Mouse (Mus musculus) hindbrain, embryonic 10.5 days (tissue): ENCODE results near the gene Rgs3. TPM values are rescaled to one million over a fixed set of nuclear protein-coding genes. Genes with fewer than 3 reads are reported as not detected.
"Not testable (repeated sequence)": the region's sequence is repeated elsewhere in the genome, so short reads cannot be mapped to it uniquely, and the experiment has no call there.

Experiments
- DNase-seq: peaks from one replicate; pipeline ENCODE4 v3.0.0-alpha.2; 2017; ENCODE audit warnings: low spot score
- H3K27ac ChIP-seq: fragments of 300-500 bp; sonication (generic); 2 replicates; pipeline ENCODE4 v1.5.1; 2016; ENCODE audit warnings: mild to moderate bottlenecking, moderate library complexity
- H3K27me3 ChIP-seq: fragments of 300-500 bp; sonication (generic); 2 replicates; pipeline ENCODE4 v1.6.1; 2016; ENCODE audit warnings: mild to moderate bottlenecking; ENCODE audit not compliant: poor library complexity, insufficient read depth, severe bottlenecking
- H3K36me3 ChIP-seq: fragments of 300-500 bp; sonication (generic); 2 replicates; pipeline ENCODE4 v1.6.1; 2016; ENCODE audit warnings: mild to moderate bottlenecking, moderate library complexity
- H3K4me1 ChIP-seq: fragments of 300-500 bp; sonication (generic); replicated peaks from 2 replicates; pipeline ENCODE4 v1.6.1; 2016; ENCODE audit warnings: mild to moderate bottlenecking
- H3K4me3 ChIP-seq: fragments of 300-500 bp; sonication (generic); 2 replicates; pipeline ENCODE4 v1.5.1; 2016; ENCODE audit warnings: mild to moderate bottlenecking, moderate library complexity
- H3K9me3 ChIP-seq: fragments of 300-500 bp; sonication (generic); 2 replicates; pipeline ENCODE4 v1.6.1; 2016; ENCODE audit warnings: mild to moderate bottlenecking, moderate library complexity
- WGBS: fragments of 180-500 bp; shearing (Covaris S2); methylation state at CpG from one replicate; pipeline ENCODE4 v1.1.7; 2016; 5-methylcytosine and 5-hydroxymethylcytosine counted together
- polyA plus RNA-seq: library from polyadenylated mRNA; unstranded; fragments of >200 nt; fragmentation: Nextera tagmentation; extraction: Ambion mirVana; gene quantifications from 2 replicates; pipeline ENCODE4 v1.2.1, GENCODE M21; 2016

Gene Rgs3
- polyA plus RNA-seq, 1 experiment from 2014 or later = 48.6 TPM

DNA sequence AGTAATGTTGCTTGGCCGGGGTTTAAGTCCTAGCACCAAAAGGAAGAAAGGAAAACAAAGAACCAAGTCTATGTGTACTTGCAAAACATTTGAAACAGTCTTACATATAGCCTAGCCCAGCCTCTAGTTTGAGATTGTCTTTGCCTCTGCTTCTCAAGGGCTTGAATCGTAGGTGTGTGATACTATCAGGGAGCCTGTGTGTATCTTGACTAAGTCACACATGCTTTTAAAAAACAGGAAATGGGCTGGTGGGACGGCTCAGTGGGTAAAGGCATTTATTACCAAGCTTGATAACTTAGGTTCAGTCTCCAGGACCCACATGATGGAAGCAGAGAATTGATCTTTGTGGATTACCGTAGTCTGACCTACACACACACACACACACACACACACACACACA, 2.4 kb downstream of the Rgs3 start:
- Histone ChIP-seq H3K9me3 (no peaks in the 10 kb centered on the region), H3K27ac (peak overlapping the region; percentile 46; the same call in 1 of the 2 replicates), H3K27me3 (no peaks in the 10 kb centered on the region), H3K4me1 (0 out of 2 replicates have a peak, but pooled peaks cover 5% of the 10 kb centered on the region), H3K36me3 (no peaks in the 10 kb centered on the region), H3K4me3 (no peak overlapping the region)
- no peak for DNase-seq
- WGBS = 85% methylated on average over 4 of the region's 4 CpGs

DNA sequence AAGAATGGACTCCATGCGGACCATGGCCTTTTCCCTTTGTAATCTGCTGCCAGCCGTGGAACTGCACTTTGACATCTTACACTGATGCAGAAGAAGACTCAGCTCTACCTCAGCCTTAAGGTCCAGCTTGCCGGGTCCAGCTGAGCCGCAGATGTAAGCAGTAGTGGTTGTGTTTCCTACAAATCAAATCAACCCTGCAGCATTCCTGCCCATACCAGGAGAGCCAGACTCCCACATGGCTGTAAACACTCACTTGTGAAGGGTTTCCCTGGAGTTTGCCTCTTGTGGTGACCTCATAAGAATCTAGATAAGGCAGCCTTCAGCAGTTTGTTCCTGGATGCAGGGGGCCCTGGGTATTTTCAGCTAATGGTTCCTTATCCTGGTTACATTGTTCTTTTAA, 6.9 kb downstream of the Rgs3 start:
- no peak for DNase-seq
- Histone ChIP-seq H3K27me3 (no peaks in the 10 kb centered on the region), H3K4me1 (peaks cover 7% of the 10 kb centered on the region; the same call in 1 of the 2 replicates), H3K4me3 (no peak overlapping the region), H3K27ac (no peak overlapping the region), H3K36me3 (no peaks in the 10 kb centered on the region), H3K9me3 (no peaks in the 10 kb centered on the region)
- WGBS = 89% methylated on average over 4 of the region's 4 CpGs

DNA sequence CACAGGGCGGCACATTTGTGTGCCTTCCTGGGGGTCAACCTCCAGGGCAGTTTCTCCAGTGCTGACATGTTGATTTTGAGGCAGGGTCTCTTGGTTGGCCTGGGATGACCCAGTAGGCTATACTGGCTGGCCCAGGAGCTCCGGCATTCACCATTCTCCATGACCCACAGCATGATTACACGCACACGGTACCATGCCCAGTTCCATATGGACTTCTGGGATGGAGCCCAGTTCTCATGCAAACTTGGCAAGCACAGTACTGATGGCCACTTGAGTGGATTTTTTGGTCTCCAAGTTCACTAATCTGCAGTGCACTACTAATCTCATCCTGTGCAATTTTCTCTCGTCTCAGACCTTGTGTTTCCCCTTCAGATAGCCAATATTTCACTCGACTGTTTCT, 8.0 kb downstream of the Rgs3 start:
- Histone ChIP-seq H3K27ac (no peak overlapping the region), H3K4me1 (peaks cover 4% of the 10 kb centered on the region; the same call in 1 of the 2 replicates), H3K36me3 (no peaks in the 10 kb centered on the region), H3K4me3 (no peak overlapping the region), H3K27me3 (no peaks in the 10 kb centered on the region), H3K9me3 (no peaks in the 10 kb centered on the region)
- 91% methylated on average over 6 of the region's 6 CpGs for WGBS
- DNase-seq = no peak

DNA sequence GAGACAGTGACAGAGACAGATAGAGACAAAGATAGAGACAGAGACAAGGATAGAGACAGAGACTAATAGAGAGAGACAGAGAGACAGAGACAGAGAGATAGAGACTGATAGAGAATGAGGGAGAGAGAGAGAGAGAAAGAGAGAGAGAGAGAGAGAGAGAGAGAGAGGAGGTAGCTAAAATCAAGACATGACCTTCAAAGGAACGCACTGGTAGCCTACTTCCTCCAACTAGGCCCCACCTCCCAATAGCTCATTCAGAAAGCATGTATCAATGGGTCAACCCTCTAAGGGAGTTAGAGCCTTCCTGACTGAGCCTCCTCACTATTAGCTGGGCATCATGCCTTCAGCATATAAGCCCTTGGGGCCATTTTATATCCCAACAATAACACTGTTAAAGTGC, 8.7 kb downstream of the Rgs3 start:
- no peaks in the 10 kb centered on the region for H3K27me3 ChIP-seq
- H3K27ac ChIP-seq = no peak overlapping the region
- no peaks in the 10 kb centered on the region for H3K9me3 ChIP-seq
- 88% methylated on average over 1 of the region's 1 CpGs for WGBS
- no peak overlapping the region for H3K4me3 ChIP-seq
- peaks cover 4% of the 10 kb centered on the region; the same call in 1 of the 2 replicates for H3K4me1 ChIP-seq
- no peak for DNase-seq
- H3K36me3 ChIP-seq = no peaks in the 10 kb centered on the region

DNA sequence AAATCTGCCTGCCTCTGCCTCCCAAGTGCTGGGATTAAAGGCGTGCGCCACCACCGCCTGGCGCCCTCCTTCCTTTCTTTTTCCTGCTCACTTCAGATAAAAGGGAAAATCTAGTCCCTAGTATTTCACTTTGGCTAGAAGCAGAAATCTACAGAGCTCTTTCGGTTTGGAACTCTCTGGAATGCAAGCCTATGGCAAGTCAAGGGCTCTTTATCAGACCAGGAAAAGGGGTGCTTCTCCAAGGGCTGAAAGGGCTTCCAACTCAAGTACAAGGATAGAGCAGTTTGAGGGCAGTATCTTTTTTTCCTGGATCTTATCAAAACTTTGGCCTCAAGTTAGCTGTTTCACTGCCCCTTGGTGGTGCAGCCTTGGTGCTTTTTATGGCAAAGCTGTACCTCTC, 10.0 kb downstream of the Rgs3 start:
- no peaks in the 10 kb centered on the region for H3K27me3 ChIP-seq
- peaks cover 4% of the 10 kb centered on the region; the same call in 1 of the 2 replicates for H3K4me1 ChIP-seq
- H3K36me3 ChIP-seq = no peaks in the 10 kb centered on the region
- no peak overlapping the region for H3K4me3 ChIP-seq
- WGBS = 93% methylated on average over 5 of the region's 5 CpGs
- H3K9me3 ChIP-seq = no peaks in the 10 kb centered on the region
- H3K27ac ChIP-seq = no peak overlapping the region
- DNase-seq = no peak

DNA sequence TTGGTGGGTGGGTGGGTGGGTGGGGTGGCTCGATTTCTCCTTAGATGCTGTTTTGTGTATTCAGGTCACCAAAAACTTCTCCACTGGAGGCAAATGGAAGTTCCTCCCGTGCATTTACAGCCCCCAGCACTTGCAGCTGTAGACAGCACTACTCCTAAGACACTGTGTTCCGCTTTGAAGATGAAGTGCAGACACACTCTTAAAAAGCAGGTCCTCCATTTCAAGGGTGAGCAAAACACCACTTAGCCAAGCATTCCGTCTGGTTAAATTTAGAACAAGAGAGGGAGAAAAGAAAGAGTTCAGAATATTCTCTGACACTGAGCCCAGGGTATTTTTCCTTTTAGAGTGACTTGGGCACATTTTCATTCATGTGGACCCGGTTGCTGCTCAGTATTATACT, 10.4 kb downstream of the Rgs3 start:
- no peaks in the 10 kb centered on the region for H3K9me3 ChIP-seq
- H3K4me1 ChIP-seq = peaks cover 4% of the 10 kb centered on the region; the same call in 1 of the 2 replicates
- 80% methylated on average over 5 of the region's 5 CpGs for WGBS
- no peak overlapping the region for H3K27ac ChIP-seq
- no peak overlapping the region for H3K4me3 ChIP-seq
- no peak for DNase-seq
- no peaks in the 10 kb centered on the region for H3K36me3 ChIP-seq
- H3K27me3 ChIP-seq = no peaks in the 10 kb centered on the region

DNA sequence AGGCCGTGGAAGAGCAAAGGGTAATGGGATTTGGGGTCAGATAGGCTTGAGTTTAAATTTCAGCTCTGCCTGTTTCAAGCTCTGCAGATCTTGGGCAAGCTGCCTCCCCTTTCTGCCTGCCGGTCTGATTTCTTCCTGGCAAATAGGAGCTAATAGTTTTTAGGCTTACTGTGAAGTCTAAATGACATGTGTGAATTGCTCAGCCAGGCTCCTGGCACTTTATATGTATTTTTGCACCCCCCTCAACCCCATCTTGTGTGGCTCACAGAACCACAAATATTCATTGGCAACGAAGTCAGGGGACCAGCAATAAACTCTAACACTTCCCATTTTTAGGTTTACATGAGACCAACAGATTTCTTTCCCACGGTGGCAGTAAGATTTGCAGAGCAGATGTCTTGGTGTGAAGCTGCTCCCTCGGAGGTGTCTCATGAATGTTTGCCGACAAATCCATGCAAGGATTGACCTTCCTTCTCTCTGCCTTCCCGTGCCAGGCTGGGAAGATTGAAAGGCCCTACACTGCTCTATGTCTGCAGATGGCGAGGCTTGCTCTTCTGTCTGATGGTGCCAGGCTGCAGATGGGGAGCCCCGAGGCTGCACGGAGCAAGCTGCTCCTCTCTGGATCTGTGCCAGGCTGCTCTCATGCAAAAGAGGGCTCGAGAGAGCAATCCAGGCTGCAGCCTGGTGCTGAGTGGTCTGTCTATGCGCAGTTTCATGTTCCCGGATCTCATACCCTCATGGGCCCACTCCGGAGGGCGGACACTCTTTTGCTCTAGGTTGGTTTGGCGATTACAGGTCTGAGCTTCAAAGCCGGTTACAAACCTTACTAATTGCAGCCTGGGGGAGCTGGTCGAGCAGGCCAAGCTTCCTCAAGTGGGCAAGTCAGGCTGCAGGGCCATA, 23.0 kb downstream of the Rgs3 start:
- WGBS = 36% methylated on average over 18 of the region's 18 CpGs
- no peak for DNase-seq
- Histone ChIP-seq H3K27ac (peak overlapping the region; percentile 91), H3K36me3 (no peaks in the 10 kb centered on the region), H3K4me1 (peaks cover 38% of the 10 kb centered on the region), H3K9me3 (no peaks in the 10 kb centered on the region), H3K27me3 (peaks cover 38% of the 10 kb centered on the region), H3K4me3 (peak overlapping the region; percentile 68)

DNA sequence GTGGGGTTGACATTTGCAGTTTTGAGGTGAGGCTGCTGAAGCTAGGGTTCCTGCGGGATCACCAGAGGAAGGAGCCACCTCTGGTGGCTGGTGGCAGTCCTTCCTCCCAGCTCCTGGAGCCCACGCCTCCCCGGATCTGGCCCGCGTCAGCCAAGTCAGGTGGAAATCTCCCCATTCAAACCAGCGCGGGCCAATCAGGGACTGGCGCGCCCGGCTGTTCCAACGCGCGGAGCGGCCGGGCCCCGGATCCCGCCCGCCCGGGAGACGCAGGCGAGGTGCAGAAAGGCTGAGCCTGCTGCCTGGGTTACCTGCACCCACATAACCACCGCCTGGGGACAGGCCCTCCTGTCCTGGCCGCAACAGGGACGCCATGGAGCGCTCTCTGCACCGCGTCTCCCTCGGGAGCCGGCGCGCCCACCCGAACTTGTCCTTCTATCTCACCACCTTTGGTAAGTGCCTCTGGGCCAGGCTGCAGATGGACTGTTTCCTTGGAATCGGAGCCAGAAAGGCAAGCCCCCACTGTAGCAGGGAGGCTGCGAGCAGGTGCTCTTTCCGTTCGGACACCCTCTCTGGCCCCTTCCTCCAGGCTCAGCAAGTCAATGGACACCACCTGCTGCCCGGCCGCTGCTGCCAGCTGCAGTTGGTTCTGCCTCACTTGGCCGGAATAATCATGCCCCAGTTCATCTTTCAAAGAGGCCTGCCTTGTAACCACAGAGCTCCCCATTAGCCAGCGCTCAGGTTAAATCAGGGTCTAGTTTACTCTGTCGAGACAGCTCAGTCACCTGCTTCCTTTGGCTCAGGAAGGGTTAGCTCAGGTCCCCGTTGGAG, 23.8 kb downstream of the Rgs3 start:
- peak overlapping the region; percentile 91 for H3K27ac ChIP-seq
- H3K4me1 ChIP-seq = peaks cover 38% of the 10 kb centered on the region
- H3K36me3 ChIP-seq = no peaks in the 10 kb centered on the region
- H3K4me3 ChIP-seq = peak overlapping the region; percentile 68
- peak; percentile 75 for DNase-seq
- WGBS = 2% methylated on average over 42 of the region's 42 CpGs
- H3K9me3 ChIP-seq = no peaks in the 10 kb centered on the region
- H3K27me3 ChIP-seq = peaks cover 38% of the 10 kb centered on the region

DNA sequence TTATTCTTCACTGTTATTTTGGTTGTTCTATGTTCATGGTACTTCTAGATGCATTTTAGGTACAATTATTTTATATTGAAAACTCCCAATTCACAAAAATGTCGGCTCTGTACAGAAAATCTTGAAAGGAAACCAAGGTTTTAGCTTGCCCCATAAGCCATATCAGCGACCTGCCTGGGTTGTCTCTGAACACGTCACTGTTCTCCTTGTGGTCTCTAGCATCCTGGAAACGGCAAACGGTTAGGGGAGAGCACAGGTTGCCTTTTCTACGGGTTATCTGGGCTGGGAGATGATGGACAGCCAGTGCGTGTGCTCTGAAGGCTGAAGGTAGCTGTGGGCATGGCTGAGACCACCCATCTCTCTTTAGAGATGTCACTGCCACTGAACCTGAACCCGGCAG, 27.4 kb downstream of the Rgs3 start:
- no peak overlapping the region for H3K27ac ChIP-seq
- H3K9me3 ChIP-seq = no peaks in the 10 kb centered on the region
- peaks cover 33% of the 10 kb centered on the region for H3K27me3 ChIP-seq
- H3K36me3 ChIP-seq = no peaks in the 10 kb centered on the region
- peaks cover 47% of the 10 kb centered on the region for H3K4me1 ChIP-seq
- DNase-seq = no peak
- 90% methylated on average over 8 of the region's 8 CpGs for WGBS
- H3K4me3 ChIP-seq = no peak overlapping the region

DNA sequence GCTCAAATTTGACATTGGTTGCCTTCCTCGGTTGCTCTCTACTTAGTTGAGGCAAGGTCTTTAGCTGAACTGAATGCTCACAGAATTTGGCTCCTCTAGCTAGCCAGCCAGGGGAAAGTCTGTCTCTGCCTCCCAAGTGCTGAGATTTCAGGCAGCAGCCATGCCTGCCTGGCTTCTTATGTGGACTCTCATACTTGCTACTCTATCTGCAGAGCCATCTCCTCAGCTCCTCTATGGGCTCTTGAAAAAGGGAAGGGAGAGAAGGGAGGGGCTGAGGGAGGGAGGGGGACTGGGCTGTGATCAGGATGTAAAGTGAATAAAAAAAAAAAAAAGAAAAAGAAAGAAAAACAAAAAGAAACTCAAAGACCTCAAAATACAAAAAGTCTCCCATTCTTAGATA, 31.2 kb downstream of the Rgs3 start:
- H3K9me3 ChIP-seq = no peaks in the 10 kb centered on the region
- DNase-seq = no peak
- H3K27me3 ChIP-seq = no peaks in the 10 kb centered on the region
- 0 out of 2 replicates have a peak overlapping the region, but pooled peaks have one; percentile 2 for H3K27ac ChIP-seq
- WGBS = 91% methylated on average over 1 of the region's 1 CpGs
- H3K36me3 ChIP-seq = no peaks in the 10 kb centered on the region
- H3K4me1 ChIP-seq = peaks cover 31% of the 10 kb centered on the region
- H3K4me3 ChIP-seq = no peak overlapping the region

DNA sequence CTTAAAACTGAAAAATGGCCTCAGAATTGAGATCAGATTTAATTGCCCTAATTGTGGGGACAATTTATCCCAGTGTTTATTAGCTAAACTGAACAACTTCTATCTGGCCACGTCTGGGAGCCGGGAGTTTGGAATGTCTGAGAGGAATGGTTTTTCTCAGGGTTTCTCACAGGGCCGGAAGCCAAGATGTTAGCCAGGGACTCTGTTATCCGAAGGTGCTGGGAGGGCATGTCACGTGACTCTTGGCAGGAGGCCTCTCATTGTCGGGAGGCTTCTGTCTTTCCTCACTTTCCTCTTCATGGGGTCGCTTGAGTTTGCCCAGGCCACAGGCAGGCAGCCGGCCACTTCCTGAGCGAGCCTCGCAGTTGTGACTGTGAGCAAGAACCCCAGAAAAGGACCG, 31.7 kb downstream of the Rgs3 start:
- peaks cover 30% of the 10 kb centered on the region for H3K4me1 ChIP-seq
- H3K36me3 ChIP-seq = no peaks in the 10 kb centered on the region
- H3K27me3 ChIP-seq = no peaks in the 10 kb centered on the region
- H3K27ac ChIP-seq = peak overlapping the region; percentile 75
- WGBS = 7% methylated on average over 11 of the region's 11 CpGs
- peak; percentile 34 for DNase-seq
- no peak overlapping the region for H3K4me3 ChIP-seq
- no peaks in the 10 kb centered on the region for H3K9me3 ChIP-seq

DNA sequence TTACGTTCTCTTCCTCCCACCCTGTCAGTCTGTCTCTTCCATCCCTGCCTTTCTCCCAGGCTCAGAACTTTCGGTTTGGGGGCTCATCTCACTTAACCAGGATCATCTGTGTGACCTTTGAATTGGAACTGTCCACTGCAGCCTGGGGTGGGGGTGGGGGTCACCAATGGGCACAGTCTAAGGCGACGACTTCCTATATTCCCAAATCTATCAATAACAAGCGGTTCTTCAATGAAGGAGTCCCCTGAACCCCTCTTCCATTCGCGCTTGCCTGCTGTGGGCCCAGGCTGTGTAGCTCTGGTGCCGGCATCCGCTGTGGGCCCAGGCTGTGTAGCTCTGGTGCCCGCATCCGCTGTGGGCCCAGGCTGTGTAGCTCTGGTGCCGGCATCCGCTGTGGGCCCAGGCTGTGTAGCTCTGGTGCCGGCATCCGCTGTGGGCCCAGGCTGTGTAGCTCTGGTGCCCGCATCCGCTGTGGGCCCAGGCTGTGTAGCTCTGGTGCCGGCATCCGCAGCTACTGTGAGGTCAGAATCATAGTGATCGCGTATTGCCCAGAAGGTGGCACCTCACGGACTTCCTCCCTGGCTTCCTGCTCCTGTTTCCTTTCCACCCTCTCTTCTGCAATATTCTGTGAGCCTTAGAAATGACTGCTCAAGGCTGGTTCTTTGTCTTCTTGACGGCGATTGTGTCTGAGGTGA, 34.0 kb downstream of the Rgs3 start:
- H3K4me1 ChIP-seq = peaks cover 30% of the 10 kb centered on the region
- H3K27me3 ChIP-seq, H3K27ac ChIP-seq, DNase-seq, H3K9me3 ChIP-seq, H3K4me3 ChIP-seq, H3K36me3 ChIP-seq: not testable (repeated sequence)
- 93% methylated on average over 24 of the region's 24 CpGs for whole genome bisulfite sequencing
